ENCODE assay signal across 9 mouse cellular contexts in genomic region chr1:74894966-74895365, GRCm38 (mm10). TPM values are rescaled to one million over a fixed set of nuclear protein-coding genes. Genes with fewer than 3 reads are reported as not detected.
DNase-seq lines count a peak whose midpoint lies in the region; ATAC-seq and TF ChIP-seq lines count a peak whose summit lies in the region.
"Had no signal": no experiment of that assay in that cellular context is flagged by ENCODE, and none has a peak within 500 bp of the region (broad histone marks: within the 10 kb centered on the region; RNA-seq: fewer than 3 reads in every experiment).

No protein-coding gene starts in this region.

- no peaks in the 10 kb centered on the region for H3K36me3 ChIP-seq in intestine, embryonic 14.5 days (ENCODE audit: control insufficient read depth, insufficient read depth, low read length)
- no peaks in the 10 kb centered on the region for H3K36me3 ChIP-seq in intestine, embryonic 16.5 days (ENCODE audit: control insufficient read depth, insufficient read depth, low read length)
- H3K36me3 ChIP-seq in E14TG2a.4 (ENCODE audit: insufficient read depth, low read length), result no peaks in the 10 kb centered on the region
- H3K36me3 ChIP-seq in midbrain, postnatal 0 days (ENCODE audit: insufficient read depth, low read length), result no peaks in the 10 kb centered on the region

- no peak overlapping the region for H3K4me2 ChIP-seq in intestine, embryonic 14.5 days (ENCODE audit: low read length)
- no peak overlapping the region for H3K4me2 ChIP-seq in intestine, embryonic 16.5 days (ENCODE audit: low read depth, low read length)
- H3K4me2 ChIP-seq in midbrain, postnatal 0 days (ENCODE audit: low read depth, low read length, poor library complexity, severe bottlenecking), result no peak overlapping the region

- H3K9ac ChIP-seq in intestine, embryonic 14.5 days (ENCODE audit: low read length), result no peak overlapping the region
- no peak overlapping the region for H3K9ac ChIP-seq in intestine, embryonic 16.5 days (ENCODE audit: low read depth, low read length)
- H3K9ac ChIP-seq in midbrain, postnatal 0 days (replicated peaks; ENCODE audit: low read length, poor library complexity, severe bottlenecking), result no peak overlapping the region

- peaks cover 12% of the 10 kb centered on the region; the same call in 1 of the 2 replicates for H3K4me1 ChIP-seq in intestine, embryonic 14.5 days (replicated peaks; ENCODE audit: control insufficient read depth, insufficient read depth, low read length)
- H3K4me1 ChIP-seq in intestine, embryonic 16.5 days (ENCODE audit: control insufficient read depth, insufficient read depth, low read length), result peaks cover 6% of the 10 kb centered on the region
- H3K4me1 ChIP-seq in E14TG2a.4 (replicated peaks; ENCODE audit: low read depth, low read length), result peaks cover 65% of the 10 kb centered on the region
- H3K4me1 ChIP-seq in midbrain, postnatal 0 days (ENCODE audit: insufficient read depth, low read length), result peaks cover 6% of the 10 kb centered on the region; the same call in 1 of the 2 replicates

- TF ChIP-seq CTCF in E14TG2a.4 (conservative IDR thresholded peaks at IDR 0.05; ENCODE audit: low read length), result peak; percentile 67
- TF ChIP-seq CTCF in midbrain, postnatal 0 days (IDR thresholded peaks at IDR 0.05), result peak; percentile 87

- no peak overlapping the region for H3K4me3 ChIP-seq in intestine, embryonic 14.5 days (ENCODE audit: low read depth, low read length)
- H3K4me3 ChIP-seq in intestine, embryonic 16.5 days (ENCODE audit: low read length), result no peak overlapping the region
- H3K4me3 ChIP-seq in E14TG2a.4 (replicated peaks; ENCODE audit: low read length), result no peak overlapping the region
- no peak overlapping the region for H3K4me3 ChIP-seq in midbrain, postnatal 0 days (ENCODE audit: low read depth, low read length)

- peaks cover 81% of the 10 kb centered on the region for H3K27me3 ChIP-seq in intestine, embryonic 14.5 days (replicated peaks; ENCODE audit: control insufficient read depth, insufficient read depth, low read length)
- peaks cover 50% of the 10 kb centered on the region for H3K27me3 ChIP-seq in intestine, embryonic 16.5 days (replicated peaks; ENCODE audit: control insufficient read depth, insufficient read depth, low read length)
- H3K27me3 ChIP-seq in E14TG2a.4 (ENCODE audit: insufficient read depth, low read length), result peaks cover 97% of the 10 kb centered on the region
- peaks cover 64% of the 10 kb centered on the region for H3K27me3 ChIP-seq in midbrain, postnatal 0 days (ENCODE audit: insufficient read depth, low read length)

- ATAC-seq in intestine, embryonic 14.5 days (replicated peaks; ENCODE audit: low FRiP score, low TSS enrichment, low read depth), result no peak
- ATAC-seq in intestine, embryonic 16.5 days, result no peak
- no peak for ATAC-seq in midbrain, postnatal 0 days (ENCODE audit: low FRiP score)

- H3K27ac ChIP-seq in intestine, embryonic 14.5 days (ENCODE audit: low read depth), result no peak overlapping the region
- H3K27ac ChIP-seq in intestine, embryonic 16.5 days (ENCODE audit: low read length), result no peak overlapping the region
- no peak overlapping the region for H3K27ac ChIP-seq in midbrain, postnatal 0 days (ENCODE audit: low read depth, low read length)

- WGBS in intestine, embryonic 14.5 days, result 15% methylated on average over 4 of the region's 4 CpGs
- 20% methylated on average over 4 of the region's 4 CpGs for WGBS in intestine, embryonic 16.5 days
- 11% methylated on average over 4 of the region's 4 CpGs for WGBS in midbrain, postnatal 0 days

- no peaks in the 10 kb centered on the region for H3K9me3 ChIP-seq in intestine, embryonic 14.5 days (ENCODE audit: control insufficient read depth, low read length)
- H3K9me3 ChIP-seq in intestine, embryonic 16.5 days (ENCODE audit: control insufficient read depth, low read length), result no peaks in the 10 kb centered on the region
- H3K9me3 ChIP-seq in E14TG2a.4 (ENCODE audit: low read length), result no peaks in the 10 kb centered on the region
- H3K9me3 ChIP-seq in midbrain, postnatal 0 days (ENCODE audit: low read length), result no peaks in the 10 kb centered on the region

- DNase-seq in intestine, embryonic 14.5 days (ENCODE audit: low spot score), result peak; percentile 84
- peak; percentile 13 for DNase-seq in c-Kit-negative CD71-positive TER-119-positive erythroid progenitor cells, embryonic 14.5 days (ENCODE audit: low read depth, low spot score)
- peak; percentile 30 to 75 for DNase-seq in frontal cortex, adult 2 months (ENCODE audit: extremely low spot score in 1 of 2, low spot score in 1 of 2)
- DNase-seq in layer of hippocampus, postnatal 36 days, result peak; percentile 36 to 48
- DNase-seq in midbrain, postnatal 0 days (ENCODE audit: low spot score), result peak; percentile 83
- peak; percentile 42 for DNase-seq in thymus, postnatal 0 days (ENCODE audit: low spot score)

RNA-seq across cellular contexts. Expression of gene Cryba2, which starts 2.0 kb away (rescaled TPM):
- 2.5 TPM in 1 of 2 replicates, not detected in the other for polyA plus RNA-seq in intestine, embryonic 14.5 days (2014; fragmentation: Nextera tagmentation; extraction: Ambion mirVana)
- 1.5 and 2.4 TPM in 2 replicates for polyA plus RNA-seq in intestine, embryonic 16.5 days (2015; fragmentation: Nextera tagmentation; extraction: Ambion mirVana)
- 0.36 and 0.48 TPM in 2 replicates for polyA plus RNA-seq in frontal cortex, adult 2 months (2012; rRNA removed)
- not detected for total RNA-seq in layer of hippocampus, postnatal 36 days (2021)
- total RNA-seq in midbrain, postnatal 0 days (2014; rRNA removed), result not detected in 2 replicates
- 0.49 and 0.80 TPM in 2 replicates for polyA plus RNA-seq in midbrain, postnatal 0 days (2015; fragmentation: Nextera tagmentation; extraction: Ambion mirVana)
- 0.37 and 1.1 TPM in 2 replicates for polyA plus RNA-seq in thymus, postnatal 0 days (2015; fragmentation: Nextera tagmentation; extraction: Ambion mirVana)

RNA-seq across cellular contexts. Expression of gene Fev, which starts 9.7 kb away (rescaled TPM):
- 0.55 and 1.4 TPM in 2 replicates for polyA plus RNA-seq in intestine, embryonic 14.5 days (2014; fragmentation: Nextera tagmentation; extraction: Ambion mirVana)
- 0.95 and 1.5 TPM in 2 replicates for polyA plus RNA-seq in intestine, embryonic 16.5 days (2015; fragmentation: Nextera tagmentation; extraction: Ambion mirVana)
- not detected in 2 replicates for polyA plus RNA-seq in frontal cortex, adult 2 months (2012; rRNA removed)
- not detected for total RNA-seq in layer of hippocampus, postnatal 36 days (2021)
- total RNA-seq in midbrain, postnatal 0 days (2014; rRNA removed), result 3.4 and 3.8 TPM in 2 replicates
- polyA plus RNA-seq in midbrain, postnatal 0 days (2015; fragmentation: Nextera tagmentation; extraction: Ambion mirVana), result 1.8 and 2.3 TPM in 2 replicates
- polyA plus RNA-seq in thymus, postnatal 0 days (2015; fragmentation: Nextera tagmentation; extraction: Ambion mirVana), result not detected in 2 replicates
- polyA plus RNA-seq: stomach, embryonic 14.5 days had no signal

RNA-seq across cellular contexts. Expression of gene Cdk5r2, which starts 40.2 kb away (rescaled TPM):
- polyA plus RNA-seq in intestine, embryonic 14.5 days (2014; fragmentation: Nextera tagmentation; extraction: Ambion mirVana), result 0.28 and 0.36 TPM in 2 replicates
- polyA plus RNA-seq in intestine, embryonic 16.5 days (2015; fragmentation: Nextera tagmentation; extraction: Ambion mirVana), result 0.07 and 0.18 TPM in 2 replicates
- polyA plus RNA-seq in frontal cortex, adult 2 months (2012; rRNA removed), result 224 and 291 TPM in 2 replicates
- 100 to 1,000 TPM; 194 to 207 TPM for total RNA-seq in layer of hippocampus, postnatal 36 days (2021)
- 64.0 and 70.2 TPM in 2 replicates for total RNA-seq in midbrain, postnatal 0 days (2014; rRNA removed)
- polyA plus RNA-seq in midbrain, postnatal 0 days (2015; fragmentation: Nextera tagmentation; extraction: Ambion mirVana), result 15.4 and 17.8 TPM in 2 replicates
- polyA plus RNA-seq in thymus, postnatal 0 days (2015; fragmentation: Nextera tagmentation; extraction: Ambion mirVana), result not detected in 2 replicates

RNA-seq across cellular contexts. Expression of gene Cfap65, which starts 40.4 kb away (rescaled TPM):
- polyA plus RNA-seq in intestine, embryonic 14.5 days (2014; fragmentation: Nextera tagmentation; extraction: Ambion mirVana), result 0.15 and 0.27 TPM in 2 replicates
- 0.07 and 0.16 TPM in 2 replicates for polyA plus RNA-seq in intestine, embryonic 16.5 days (2015; fragmentation: Nextera tagmentation; extraction: Ambion mirVana)
- 7.0 and 7.3 TPM in 2 replicates for polyA plus RNA-seq in frontal cortex, adult 2 months (2012; rRNA removed)
- 1 to 10 TPM; 1.5 to 1.8 TPM for total RNA-seq in layer of hippocampus, postnatal 36 days (2021)
- total RNA-seq in midbrain, postnatal 0 days (2014; rRNA removed), result 4.0 and 4.1 TPM in 2 replicates
- polyA plus RNA-seq in midbrain, postnatal 0 days (2015; fragmentation: Nextera tagmentation; extraction: Ambion mirVana), result 0.94 and 1.5 TPM in 2 replicates
- polyA plus RNA-seq in thymus, postnatal 0 days (2015; fragmentation: Nextera tagmentation; extraction: Ambion mirVana), result 0.04 and 0.08 TPM in 2 replicates
- polyA plus RNA-seq: stomach, embryonic 14.5 days had no signal

RNA-seq across cellular contexts. Expression of gene Ihh, which starts 56.5 kb away (rescaled TPM):
- 28.8 and 33.7 TPM in 2 replicates for polyA plus RNA-seq in intestine, embryonic 14.5 days (2014; fragmentation: Nextera tagmentation; extraction: Ambion mirVana)
- polyA plus RNA-seq in intestine, embryonic 16.5 days (2015; fragmentation: Nextera tagmentation; extraction: Ambion mirVana), result 25.3 and 27.9 TPM in 2 replicates
- 0.24 and 0.32 TPM in 2 replicates for polyA plus RNA-seq in frontal cortex, adult 2 months (2012; rRNA removed)
- under 1 TPM; 0.30 to 0.32 TPM for total RNA-seq in layer of hippocampus, postnatal 36 days (2021)
- total RNA-seq in midbrain, postnatal 0 days (2014; rRNA removed), result 0.16 and 1.2 TPM in 2 replicates
- 0.21 TPM in 2 replicates for polyA plus RNA-seq in midbrain, postnatal 0 days (2015; fragmentation: Nextera tagmentation; extraction: Ambion mirVana)
- 0.21 and 0.22 TPM in 2 replicates for polyA plus RNA-seq in thymus, postnatal 0 days (2015; fragmentation: Nextera tagmentation; extraction: Ambion mirVana)

Comparison
In these comparisons a context has a peak if more than half of its experiments do, and no peak if none do; other contexts are left out.
1. DNase-seq: peak in every context shown above with its lines; median percentile 84 in intestine, embryonic 14.5 days; 83 in midbrain, postnatal 0 days; 52 in frontal cortex, adult 2 months; 42 in layer of hippocampus, postnatal 36 days; 42 in thymus, postnatal 0 days; 13 in c-Kit-negative CD71-positive TER-119-positive erythroid progenitor cells, embryonic 14.5 days.
2. RNA of gene Cdk5r2, which starts 40.2 kb away (polyA plus RNA-seq): 224 to 291 TPM in frontal cortex, adult 2 months and 15.4 to 17.8 TPM in midbrain, postnatal 0 days; 0.28 to 0.36 TPM in intestine, embryonic 14.5 days, 0.07 to 0.18 TPM in intestine, embryonic 16.5 days and not detected in thymus, postnatal 0 days; every median in the first group is over 10 times any median in the second.